Mouse (Mus musculus) lung, embryonic 15.5 days (tissue): ENCODE measurements around the gene Dnajc5g. TPM values are rescaled to one million over a fixed set of nuclear protein-coding genes. Genes with fewer than 3 reads are reported as not detected.

Experiments
- ATAC-seq: fragments of 200-750 bp; cut with Nextera tagmentation; 2 replicates; pipeline ENCODE4 v1.8.0; 2017; ENCODE audit warnings: moderate number of reproducible peaks, borderline replicate concordance; ENCODE audit not compliant: low FRiP score, low TSS enrichment; ENCODE audit errors: extremely low read depth
- H3K27ac ChIP-seq: fragments of 300-500 bp; sonication (generic); 2 replicates; pipeline ENCODE4 v1.5.1; 2015; ENCODE audit warnings: moderate library complexity, mild to moderate bottlenecking, inconsistent platforms
- H3K27me3 ChIP-seq: fragments of 300-500 bp; sonication (generic); 2 replicates; pipeline ENCODE4 v1.6.1; 2015; ENCODE audit warnings: inconsistent platforms
- H3K36me3 ChIP-seq: fragments of 300-500 bp; sonication (generic); 2 replicates; pipeline ENCODE4 v1.6.1; 2015; ENCODE audit warnings: inconsistent platforms
- H3K4me1 ChIP-seq: fragments of 300-500 bp; sonication (generic); 2 replicates; pipeline ENCODE4 v1.6.1; 2015; ENCODE audit warnings: inconsistent platforms
- H3K4me2 ChIP-seq: fragments of 300-500 bp; sonication (generic); 2 replicates; pipeline ENCODE4 v1.6.1; 2015; ENCODE audit warnings: inconsistent platforms, mild to moderate bottlenecking, moderate library complexity
- H3K4me3 ChIP-seq: fragments of 300-500 bp; sonication (generic); 2 replicates; pipeline ENCODE4 v1.5.1; 2015; ENCODE audit warnings: mild to moderate bottlenecking, inconsistent platforms
- H3K9ac ChIP-seq: fragments of 300-500 bp; sonication (generic); 2 replicates; pipeline ENCODE4 v1.6.1; 2015; ENCODE audit warnings: inconsistent platforms
- H3K9me3 ChIP-seq: fragments of 300-500 bp; sonication (generic); 2 replicates; pipeline ENCODE4 v1.6.1; 2016; ENCODE audit warnings: inconsistent platforms
- WGBS: fragments of 180-500 bp; shearing (Covaris S2); methylation state at CpG from one replicate; pipeline ENCODE4 v1.1.7; 2015; 5-methylcytosine and 5-hydroxymethylcytosine counted together
- polyA plus RNA-seq: library from polyadenylated mRNA; unstranded; fragments of >200 nt; fragmentation: Nextera tagmentation; extraction: Ambion mirVana; gene quantifications from 2 replicates; pipeline ENCODE4 v1.2.1, GENCODE M21; 2015

The Dnajc5g gene
- polyA plus RNA-seq, 1 experiment from 2014 or later: not detected

- WGBS: 23% methylated on average over 10 of the region's 10 CpGs
- no peak for ATAC-seq
- H3K4me3 ChIP-seq: no peak overlapping the region
- no peak overlapping the region for H3K4me2 ChIP-seq
- H3K27me3 ChIP-seq: peaks cover 7% of the 10 kb centered on the region; the same call in 1 of the 2 replicates
- no peaks in the 10 kb centered on the region for H3K36me3 ChIP-seq
- no peaks in the 10 kb centered on the region for H3K4me1 ChIP-seq
- H3K27ac ChIP-seq: no peak overlapping the region
- H3K9me3 ChIP-seq: no peaks in the 10 kb centered on the region
- H3K9ac ChIP-seq: no peak overlapping the region
Measured at GRCm38 (mm10) chr5:31116912-31117311, 10.8 kb downstream of the Dnajc5g start.

GRCm38 (mm10) chr5:31121111-31121510 lies 15.0 kb downstream of the Dnajc5g start:
- Histone ChIP-seq H3K4me3 (no peak overlapping the region), H3K27me3 (peaks cover 6% of the 10 kb centered on the region; the same call in 1 of the 2 replicates), H3K27ac (no peak overlapping the region), H3K9ac (no peak overlapping the region), H3K4me2 (no peak overlapping the region), H3K36me3 (no peaks in the 10 kb centered on the region), H3K4me1 (no peaks in the 10 kb centered on the region), H3K9me3 (no peaks in the 10 kb centered on the region)
- no peak for ATAC-seq
- WGBS: 76% methylated on average over 8 of the region's 8 CpGs

- Histone ChIP-seq H3K27me3 (no peaks in the 10 kb centered on the region), H3K4me3 (no peak overlapping the region), H3K4me2 (no peak overlapping the region), H3K36me3 (no peaks in the 10 kb centered on the region), H3K9ac (no peak overlapping the region), H3K9me3 (no peaks in the 10 kb centered on the region), H3K27ac (no peak overlapping the region), H3K4me1 (no peaks in the 10 kb centered on the region)
- 40% methylated on average over 2 of the region's 2 CpGs for WGBS
- no peak for ATAC-seq
Measured at GRCm38 (mm10) chr5:31123481-31123880, 17.4 kb downstream of the Dnajc5g start.

DNA sequence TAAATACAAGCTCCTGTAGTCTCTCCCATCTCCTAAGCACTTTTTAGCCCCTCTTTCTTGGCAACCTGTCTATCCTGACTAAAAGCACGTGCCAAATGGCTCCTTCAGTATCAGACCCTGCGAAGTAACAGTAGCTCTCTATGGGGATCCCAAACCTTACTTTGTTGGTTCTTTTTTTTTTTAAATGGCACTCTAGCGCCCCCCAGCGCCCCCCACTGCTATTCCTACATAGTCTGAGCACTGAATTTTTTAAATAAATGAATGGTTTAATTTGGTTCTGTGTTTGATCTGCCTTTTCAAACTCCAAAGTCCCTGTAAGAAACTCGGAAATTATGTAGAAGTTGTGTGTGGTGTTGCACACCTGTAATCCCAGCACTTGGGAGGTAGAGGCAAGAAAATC lies 20.0 kb downstream of the Dnajc5g start:
- H3K9me3 ChIP-seq: no peaks in the 10 kb centered on the region
- H3K9ac ChIP-seq: no peak overlapping the region
- H3K36me3 ChIP-seq: no peaks in the 10 kb centered on the region
- H3K27ac ChIP-seq: no peak overlapping the region
- no peaks in the 10 kb centered on the region for H3K4me1 ChIP-seq
- 34% methylated on average over 5 of the region's 5 CpGs for WGBS
- no peak for ATAC-seq
- no peak overlapping the region for H3K4me3 ChIP-seq
- 0 out of 2 replicates have a peak, but pooled peaks cover 4% of the 10 kb centered on the region for H3K27me3 ChIP-seq
- H3K4me2 ChIP-seq: no peak overlapping the region

GRCm38 (mm10) chr5:31136730-31137424 lies 30.8 kb downstream of the Dnajc5g start:
- no peaks in the 10 kb centered on the region for H3K9me3 ChIP-seq
- H3K27ac ChIP-seq: no peak overlapping the region
- no peak for ATAC-seq
- H3K9ac ChIP-seq: no peak overlapping the region
- WGBS: under 1% methylated on average over 33 of the region's 33 CpGs
- no peak overlapping the region for H3K4me3 ChIP-seq
- peaks cover 7% of the 10 kb centered on the region; the same call in 1 of the 2 replicates for H3K36me3 ChIP-seq
- H3K4me2 ChIP-seq: no peak overlapping the region
- H3K27me3 ChIP-seq: peaks cover 69% of the 10 kb centered on the region
- peaks cover 9% of the 10 kb centered on the region for H3K4me1 ChIP-seq

- Histone ChIP-seq H3K9me3 (no peaks in the 10 kb centered on the region), H3K4me2 (peak overlapping the region; percentile 31), H3K4me1 (peaks cover 9% of the 10 kb centered on the region), H3K27me3 (peaks cover 69% of the 10 kb centered on the region), H3K27ac (no peak overlapping the region), H3K36me3 (peaks cover 7% of the 10 kb centered on the region; the same call in 1 of the 2 replicates), H3K4me3 (no peak overlapping the region; the same call in 1 of the 2 replicates), H3K9ac (no peak overlapping the region)
- ATAC-seq: no peak
- 2% methylated on average over 13 of the region's 13 CpGs for WGBS
Measured at GRCm38 (mm10) chr5:31137658-31138057, 31.6 kb downstream of the Dnajc5g start.

DNA sequence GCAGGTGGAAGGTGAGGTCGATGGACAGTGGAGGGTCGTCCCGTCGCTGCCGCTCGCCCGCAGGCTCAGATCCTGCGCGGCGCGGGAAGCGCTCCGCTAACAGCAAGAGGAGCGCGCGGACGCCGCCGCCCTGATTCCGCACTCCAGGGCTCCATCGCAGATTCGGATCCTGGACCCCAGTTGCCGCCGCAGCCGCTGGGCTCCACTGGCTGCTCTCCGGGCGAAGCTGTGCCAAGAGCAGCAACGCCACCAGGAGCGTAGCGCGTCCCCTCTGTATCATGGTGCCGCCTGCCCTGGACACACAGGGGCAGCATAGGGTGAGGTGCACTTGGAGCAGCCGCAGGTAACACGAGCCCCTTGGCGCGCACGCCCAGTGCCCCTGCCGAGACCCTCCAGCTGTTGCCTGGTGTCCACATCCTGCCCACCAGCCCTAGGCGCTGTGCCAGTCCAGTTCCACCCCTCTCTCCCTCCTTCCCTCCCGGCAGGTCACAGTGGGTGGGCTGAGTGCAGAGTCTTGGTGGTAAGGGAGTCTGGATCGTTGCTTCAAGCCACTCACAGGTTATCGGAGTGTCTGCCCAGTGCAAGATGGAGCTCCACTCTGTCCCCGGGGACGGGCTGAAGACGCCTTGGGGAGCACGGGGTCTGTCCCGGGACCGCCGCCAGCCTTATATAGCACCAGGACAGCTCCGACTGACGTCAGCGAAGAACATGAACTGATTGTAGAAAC lies 32.3 kb downstream of the Dnajc5g start, which contains the start of gene Ucn:
Gene Ucn, minus strand, starts transcription at position 589 of the 727 bp plus-strand sequence.
- ATAC-seq: no peak

GRCm38 (mm10) chr5:31138968-31139425 lies 32.9 kb downstream of the Dnajc5g start:
- no peaks in the 10 kb centered on the region for H3K9me3 ChIP-seq
- no peak overlapping the region for H3K9ac ChIP-seq
- no peak; the same call in 1 of the 2 replicates for ATAC-seq
- no peak overlapping the region for H3K27ac ChIP-seq
- H3K4me3 ChIP-seq: peak overlapping the region; percentile 23
- WGBS: 11% methylated on average over 9 of the region's 9 CpGs
- peak overlapping the region; percentile 31 for H3K4me2 ChIP-seq
- peaks cover 8% of the 10 kb centered on the region for H3K36me3 ChIP-seq
- H3K27me3 ChIP-seq: peaks cover 62% of the 10 kb centered on the region
- peaks cover 9% of the 10 kb centered on the region for H3K4me1 ChIP-seq

More for the DNA sequence above, 32.3 kb downstream of the Dnajc5g start, which contains the start of gene Ucn:
- no peaks in the 10 kb centered on the region for H3K9me3 ChIP-seq
- H3K4me2 ChIP-seq: peak within 1 kb of the TSS; percentile 31
- WGBS: 2% methylated on average over 52 of the region's 52 CpGs
- H3K4me1 ChIP-seq: peaks cover 9% of the 10 kb centered on the region
- H3K4me3 ChIP-seq: peak within 1 kb of the TSS; percentile 23
- no peak within 1 kb of the TSS for H3K9ac ChIP-seq
- H3K36me3 ChIP-seq: peaks cover 7% of the 10 kb centered on the region; the same call in 1 of the 2 replicates
- H3K27ac ChIP-seq: no peak within 1 kb of the TSS
- peaks cover 68% of the 10 kb centered on the region for H3K27me3 ChIP-seq

DNA sequence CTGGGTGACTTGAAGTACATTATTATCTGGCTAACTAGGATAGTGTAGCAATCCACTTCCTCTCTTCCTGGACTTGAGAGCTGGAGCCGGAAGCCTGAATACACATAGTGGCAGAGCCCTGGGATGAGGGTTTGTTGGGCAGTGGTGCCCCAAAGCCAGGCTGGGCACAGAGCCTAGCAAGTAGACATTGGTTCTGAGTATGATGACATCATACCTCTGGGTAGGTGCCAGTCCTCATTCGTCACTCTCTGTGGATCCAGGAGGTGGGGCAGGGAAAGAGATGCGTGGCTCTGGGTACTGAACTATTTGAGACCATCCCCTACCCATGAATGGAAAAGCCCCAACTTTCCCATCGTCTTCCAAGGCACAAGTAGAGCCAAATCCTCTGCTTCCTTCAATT lies 43.7 kb downstream of the Dnajc5g start:
- Histone ChIP-seq H3K4me2 (no peak overlapping the region), H3K27ac (no peak overlapping the region), H3K4me3 (no peak overlapping the region), H3K4me1 (peaks cover 14% of the 10 kb centered on the region), H3K27me3 (no peaks in the 10 kb centered on the region), H3K9ac (no peak overlapping the region), H3K9me3 (no peaks in the 10 kb centered on the region), H3K36me3 (peaks cover 8% of the 10 kb centered on the region)
- no peak for ATAC-seq
- WGBS: 84% methylated on average over 4 of the region's 4 CpGs

- ATAC-seq: no peak
Measured at GRCm38 (mm10) chr5:31151746-31152145, 45.7 kb downstream of the Dnajc5g start.

DNA sequence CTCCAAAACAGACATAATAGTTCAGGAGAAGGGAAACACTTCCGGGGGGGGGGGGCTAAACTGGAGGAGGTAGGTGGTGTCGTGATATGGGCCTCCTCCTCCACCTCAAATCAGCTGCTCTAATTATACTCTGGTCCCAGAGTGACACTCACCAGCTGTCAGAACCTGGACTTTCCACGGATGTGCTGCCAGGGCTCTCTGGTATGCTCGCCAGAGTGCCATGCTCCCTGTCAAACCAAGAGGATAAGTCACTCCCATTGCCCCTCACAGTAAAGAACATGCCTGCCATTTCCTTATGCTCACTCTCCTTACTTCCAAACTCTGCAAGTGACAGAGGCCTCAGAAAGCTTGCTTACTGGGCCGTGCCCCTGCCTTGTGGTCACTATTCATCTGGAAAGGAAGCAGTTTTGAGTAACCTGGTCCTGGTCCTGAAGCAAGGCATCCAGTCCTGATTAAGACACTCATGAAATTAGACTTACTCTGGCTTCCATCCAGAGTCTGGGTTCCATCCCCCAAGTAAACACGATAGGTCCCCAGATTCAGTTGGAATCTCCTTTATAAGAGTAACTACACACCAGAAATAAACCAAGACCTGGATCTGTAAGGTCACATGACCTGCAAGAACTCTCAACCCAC lies 47.5 kb downstream of the Dnajc5g start:
- H3K9ac ChIP-seq: peak overlapping the region; percentile 80
- H3K4me3 ChIP-seq: peak overlapping the region; percentile 75
- H3K27ac ChIP-seq: peak overlapping the region; percentile 78; the same call in 1 of the 2 replicates
- peaks cover 16% of the 10 kb centered on the region for H3K4me1 ChIP-seq
- H3K36me3 ChIP-seq: peaks cover 33% of the 10 kb centered on the region
- no peaks in the 10 kb centered on the region for H3K9me3 ChIP-seq
- 31% methylated on average over 6 of the region's 6 CpGs for WGBS
- peak overlapping the region; percentile 86 for H3K4me2 ChIP-seq
- peak; percentile 15; the same call in 1 of the 2 replicates for ATAC-seq
- H3K27me3 ChIP-seq: no peaks in the 10 kb centered on the region

More at GRCm38 (mm10) chr5:31151746-31152145, 45.7 kb downstream of the Dnajc5g start:
- WGBS: 75% methylated on average over 3 of the region's 3 CpGs
- Histone ChIP-seq H3K9me3 (no peaks in the 10 kb centered on the region), H3K27ac (no peak overlapping the region), H3K4me2 (no peak overlapping the region), H3K4me3 (no peak overlapping the region), H3K27me3 (no peaks in the 10 kb centered on the region), H3K4me1 (peaks cover 16% of the 10 kb centered on the region), H3K9ac (no peak overlapping the region), H3K36me3 (peaks cover 14% of the 10 kb centered on the region)
